Mouse (Mus musculus): ENCODE measurements around the gene Plcd3.

Gene Plcd3

DNA sequence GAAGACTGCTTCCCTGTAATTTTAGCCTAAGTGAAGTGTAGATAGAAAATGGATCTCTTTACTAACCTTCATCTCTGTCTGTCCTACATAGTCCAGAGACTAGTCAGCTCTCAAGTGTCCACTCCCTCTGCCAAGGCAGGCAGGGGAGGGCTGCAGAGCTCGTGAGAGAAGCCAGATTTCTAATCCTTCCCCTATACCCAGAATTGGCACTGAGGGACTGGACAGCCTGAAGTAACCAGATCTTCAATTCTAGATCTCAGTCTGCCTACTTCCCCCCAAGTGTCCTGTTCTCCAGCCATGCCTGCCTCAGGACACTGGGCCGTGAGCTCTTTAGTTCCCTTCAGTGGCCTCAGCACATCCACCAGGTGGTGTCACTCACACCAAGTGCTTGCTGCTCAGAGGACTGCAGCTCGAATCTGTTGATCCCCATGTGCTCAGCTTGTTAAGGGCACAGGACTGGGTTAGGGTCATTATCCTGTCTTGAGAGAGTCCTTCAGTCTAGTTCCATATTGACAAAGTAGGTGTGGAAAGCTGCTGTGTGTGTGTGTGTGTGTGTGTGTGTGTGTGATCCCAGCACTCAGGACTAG, 42.9 kb downstream of the Plcd3 start:
- no peak for DNase-seq

DNA sequence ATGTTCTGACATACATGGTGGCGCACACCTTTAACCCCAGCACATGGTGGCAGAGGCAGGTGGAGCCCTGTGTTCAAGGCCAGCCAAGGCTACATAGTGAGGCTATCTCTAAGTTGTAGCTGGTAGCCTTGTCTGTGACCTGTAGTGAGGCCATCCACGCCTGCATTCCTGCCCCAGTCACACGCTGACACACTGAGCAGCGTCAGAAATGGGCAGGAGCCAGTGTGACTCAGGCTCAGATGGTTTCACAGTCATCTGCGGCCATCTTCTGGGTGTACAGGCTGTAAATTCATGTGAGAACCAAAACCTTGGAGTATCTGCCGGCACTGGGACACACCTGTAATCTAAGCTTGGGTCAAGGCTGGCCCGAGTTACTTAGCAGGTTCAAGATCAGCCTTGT, 44.8 kb downstream of the Plcd3 start:
- DNase-seq, result no peak

DNA sequence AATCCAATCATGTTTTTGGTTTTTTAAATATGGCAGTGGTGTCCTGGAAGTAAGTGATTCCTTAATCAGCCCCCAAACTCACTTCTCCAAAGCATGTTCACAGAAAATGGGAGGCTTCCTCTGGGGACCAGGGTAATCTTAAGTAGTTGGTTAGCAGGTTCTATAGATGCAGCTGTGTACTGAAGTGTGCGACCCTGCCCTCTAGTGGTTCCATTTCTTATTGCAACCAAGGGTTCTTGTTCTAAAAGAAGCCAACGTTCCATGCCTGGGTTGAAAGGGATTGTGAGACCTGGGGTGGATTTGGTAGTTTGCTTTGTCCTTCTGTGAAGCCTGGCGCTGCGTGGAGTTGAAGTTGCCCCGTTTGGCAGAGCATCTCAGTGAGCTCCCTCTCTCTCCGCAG, 46.7 kb downstream of the Plcd3 start:
- DNase-seq, result peak; percentile 57

DNA sequence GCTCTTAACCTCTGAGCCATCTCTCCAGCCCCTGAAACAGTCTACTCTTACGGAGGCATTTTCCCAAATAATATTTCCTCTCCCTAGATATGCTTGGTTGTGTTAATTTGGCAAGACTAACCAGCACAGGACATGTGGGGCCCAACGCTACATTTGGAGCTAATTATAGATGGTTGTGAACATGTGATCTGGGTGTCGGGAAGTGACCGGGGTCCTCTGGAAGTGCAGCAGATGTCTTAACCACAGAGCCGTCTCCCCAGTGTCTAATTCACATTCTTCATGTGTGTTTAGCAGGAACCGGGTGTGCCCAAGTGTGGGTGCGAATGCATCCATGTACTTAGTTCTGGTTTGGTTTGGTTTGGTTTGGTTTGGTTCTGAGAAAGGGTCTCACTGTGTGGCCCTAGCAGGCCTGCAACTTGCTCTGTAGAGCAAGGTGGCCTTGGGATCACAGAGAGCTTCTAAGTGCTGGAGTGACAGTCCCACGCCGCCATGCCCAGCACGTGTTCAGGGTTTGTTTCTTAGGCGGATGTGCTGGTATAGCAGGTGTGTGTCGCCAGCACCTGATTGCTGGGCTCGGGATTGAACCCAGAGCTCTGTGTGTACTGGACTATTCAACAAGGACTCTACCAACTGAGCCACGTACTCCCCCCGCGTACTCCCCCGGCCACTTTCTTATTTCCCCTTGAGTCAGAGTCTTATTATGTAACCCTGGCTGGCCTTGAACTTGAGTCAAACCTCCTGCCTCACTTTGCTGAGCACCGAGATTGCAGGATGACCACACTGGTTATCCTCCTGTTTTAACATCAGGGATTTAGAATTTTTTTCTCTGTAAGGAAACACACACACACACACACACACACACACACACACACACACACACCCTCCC, 48.0 kb downstream of the Plcd3 start:
- no peak for DNase-seq

DNA sequence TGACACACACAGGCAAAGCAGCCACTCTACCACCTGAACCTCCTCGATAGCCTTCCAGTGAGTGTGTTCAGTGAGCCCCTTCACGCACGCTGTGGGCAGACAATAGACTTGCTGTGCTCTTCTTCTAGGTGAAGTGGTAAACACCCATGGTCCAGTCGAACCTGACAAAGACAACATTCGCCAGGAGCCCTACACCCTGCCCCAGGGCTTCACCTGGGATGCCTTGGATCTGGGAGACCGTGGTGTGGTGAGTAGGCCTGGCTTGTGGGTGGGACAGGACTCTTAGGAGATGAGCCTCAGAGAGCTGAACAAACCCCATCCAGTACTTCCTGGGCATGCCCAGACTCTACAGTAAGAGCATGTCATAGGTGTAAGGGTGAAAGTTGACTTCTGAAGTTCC, 49.4 kb downstream of the Plcd3 start:
- DNase-seq, result no peak

DNA sequence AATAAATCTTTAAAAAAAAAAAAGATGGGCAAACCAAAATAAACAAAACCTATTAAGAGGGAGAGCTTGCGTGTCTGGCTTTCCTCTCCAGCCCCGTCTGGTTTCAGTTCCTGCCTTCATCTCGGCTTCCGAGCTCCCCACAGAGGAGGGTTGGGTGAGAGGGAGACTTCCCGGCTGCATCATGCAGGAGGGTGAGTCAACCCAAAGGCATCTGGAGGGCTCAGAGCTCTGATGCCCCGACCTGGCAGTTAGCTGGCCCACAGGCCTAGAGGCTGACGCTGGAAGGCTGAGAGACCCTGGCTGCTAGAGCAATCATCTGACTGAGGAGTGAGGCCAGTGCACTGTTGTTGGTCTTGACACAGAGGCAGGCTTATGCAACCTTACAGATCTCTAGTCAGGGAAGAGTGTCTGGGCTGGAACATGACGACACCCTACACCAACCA, 50.2 kb downstream of the Plcd3 start:
- no peak for DNase-seq

DNA sequence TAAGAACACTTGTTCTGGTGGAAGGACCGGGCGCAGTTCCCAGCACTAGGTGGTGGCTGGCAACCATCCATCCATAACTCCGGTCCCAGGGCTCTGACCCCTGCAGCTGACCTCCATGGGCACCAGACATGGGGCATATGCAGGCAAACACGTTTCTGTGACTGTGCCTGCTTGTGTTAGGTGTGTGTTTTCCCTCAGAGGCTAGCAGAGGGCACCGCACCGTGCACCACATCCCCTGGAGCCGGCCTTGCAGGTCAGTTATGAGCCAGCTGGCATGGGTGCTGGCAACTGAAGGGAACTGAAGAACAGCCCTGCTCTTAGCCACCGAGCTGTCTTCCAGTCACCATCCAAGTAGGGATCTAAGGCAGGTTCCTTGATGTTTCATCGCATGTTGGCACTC, 51.3 kb downstream of the Plcd3 start:
- no peak for DNase-seq

DNA sequence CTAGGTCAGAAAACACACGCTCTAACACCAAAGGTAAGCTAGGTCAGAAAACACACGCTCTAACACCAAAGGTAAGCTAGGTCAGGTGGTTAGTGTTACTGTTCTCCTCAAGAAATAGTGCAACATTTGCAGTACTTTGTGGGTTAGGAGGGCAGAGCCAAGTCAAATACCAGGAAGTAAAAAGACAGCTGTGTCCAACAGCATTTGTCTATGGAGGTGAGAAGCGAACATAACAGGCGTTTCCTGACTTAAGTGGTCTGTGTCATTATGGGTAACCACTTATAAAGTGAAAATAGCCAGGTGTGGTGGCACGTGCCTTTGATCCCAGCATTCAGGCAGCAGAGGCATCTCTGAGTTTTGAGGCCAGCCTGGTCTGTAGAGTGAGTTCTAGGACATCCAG, 51.8 kb downstream of the Plcd3 start:
- DNase-seq, result no peak

DNA sequence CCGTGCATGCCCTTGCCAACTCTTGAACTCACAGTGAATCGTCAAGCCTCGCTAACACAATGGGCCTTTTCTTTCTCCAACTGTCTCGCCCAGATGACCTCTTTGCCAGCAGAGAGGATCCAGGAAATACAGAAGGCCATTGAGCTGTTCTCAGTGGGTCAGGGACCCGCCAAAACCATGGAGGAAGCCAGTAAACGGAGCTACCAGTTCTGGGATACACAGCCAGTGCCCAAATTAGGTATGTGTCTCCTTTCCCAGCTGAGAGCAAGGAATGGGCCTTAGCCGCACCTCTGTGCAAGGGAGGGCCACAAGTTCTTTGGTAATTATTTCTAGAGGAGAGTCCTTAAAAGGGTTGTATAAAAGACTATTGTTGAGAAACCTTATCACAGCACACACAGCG, 55.2 kb downstream of the Plcd3 start:
- DNase-seq, result no peak

DNA sequence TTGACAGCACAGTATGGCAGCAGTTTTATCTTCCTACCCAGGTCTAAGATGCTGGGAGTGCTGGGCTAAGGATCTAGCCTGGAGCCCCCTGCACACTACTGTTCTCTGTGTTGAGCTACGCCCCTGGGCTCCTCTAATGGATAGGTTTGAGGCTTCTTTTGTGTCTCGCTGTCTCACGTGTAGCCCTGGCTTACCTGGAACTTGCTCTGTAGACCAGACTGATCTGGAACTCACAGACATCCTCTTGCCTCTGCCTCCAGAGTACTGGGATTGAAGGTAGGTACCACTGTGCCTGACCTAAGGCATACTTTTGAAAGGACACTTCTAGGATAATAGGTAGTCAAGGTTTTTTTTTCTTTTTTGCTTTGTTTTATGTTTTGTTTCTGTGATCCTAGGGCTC, 57.5 kb downstream of the Plcd3 start:
- DNase-seq, result no peak

DNA sequence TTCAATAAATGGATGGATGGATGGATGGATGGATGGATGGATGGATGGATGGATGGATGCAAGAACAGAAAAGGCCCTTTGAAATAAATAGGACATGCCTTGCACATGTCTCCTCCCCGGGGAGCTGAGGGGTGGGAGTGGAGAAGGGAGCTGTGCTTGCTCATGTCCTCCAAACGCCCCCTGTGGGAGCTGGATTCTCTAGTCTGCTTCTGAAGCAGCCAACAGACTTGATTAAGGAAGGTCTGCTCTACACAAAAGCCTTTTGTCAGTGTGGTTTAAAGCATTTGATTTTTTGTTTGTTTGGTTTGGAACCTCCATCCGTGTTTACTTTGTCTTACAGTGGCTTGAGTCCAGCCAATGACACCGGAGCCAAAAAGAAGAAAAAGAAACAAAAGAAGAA, 58.6 kb downstream of the Plcd3 start:
- DNase-seq, result no peak

DNA sequence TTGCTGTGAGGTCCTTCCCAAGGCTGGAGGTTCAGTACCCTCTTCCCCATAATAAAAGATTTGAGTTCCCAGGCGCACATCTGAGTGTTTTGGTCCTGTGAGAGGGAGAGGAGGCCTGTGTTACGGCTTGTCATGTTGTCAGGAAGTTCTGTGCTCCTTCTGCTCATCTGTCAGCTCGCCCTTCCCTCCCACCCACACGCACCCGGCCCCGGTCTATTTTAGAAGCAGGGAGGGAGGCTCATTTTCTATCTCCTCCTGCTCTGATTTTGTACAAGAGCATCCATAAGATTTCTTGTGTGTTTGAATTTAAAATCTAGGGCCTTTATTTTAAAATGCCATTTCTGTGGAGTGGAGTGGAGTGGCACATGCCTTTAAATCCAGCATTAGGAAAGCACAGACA, 63.4 kb downstream of the Plcd3 start:
- no peak for DNase-seq

DNA sequence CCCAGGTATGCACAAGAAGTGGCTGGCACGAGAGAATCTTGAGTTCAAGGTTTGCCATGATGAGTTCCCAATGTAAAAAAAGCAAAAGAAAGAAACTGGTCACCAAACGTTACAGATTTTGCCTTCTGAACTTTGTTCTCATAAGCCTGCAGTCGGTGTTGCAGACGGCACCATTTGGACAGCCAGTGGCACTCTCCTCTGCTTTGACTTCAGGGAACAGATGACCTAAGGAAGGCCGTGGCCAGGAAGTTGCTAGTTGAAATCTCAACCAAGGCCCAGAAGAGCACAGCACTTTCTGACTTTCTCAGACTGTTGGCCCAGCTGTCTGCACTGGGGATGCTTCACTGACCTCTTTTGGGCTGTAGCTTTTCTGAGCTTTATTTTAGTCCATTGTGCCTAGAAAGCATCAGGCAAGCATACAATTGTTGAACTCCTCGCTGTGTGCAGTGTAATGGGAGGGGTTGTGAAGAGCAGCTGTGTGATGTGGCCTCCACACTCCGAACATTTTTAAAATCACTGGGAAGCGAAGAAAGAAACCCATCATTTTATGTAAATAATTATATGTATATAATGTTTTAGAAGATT, 64.5 kb downstream of the Plcd3 start:
- no peak for DNase-seq

DNA sequence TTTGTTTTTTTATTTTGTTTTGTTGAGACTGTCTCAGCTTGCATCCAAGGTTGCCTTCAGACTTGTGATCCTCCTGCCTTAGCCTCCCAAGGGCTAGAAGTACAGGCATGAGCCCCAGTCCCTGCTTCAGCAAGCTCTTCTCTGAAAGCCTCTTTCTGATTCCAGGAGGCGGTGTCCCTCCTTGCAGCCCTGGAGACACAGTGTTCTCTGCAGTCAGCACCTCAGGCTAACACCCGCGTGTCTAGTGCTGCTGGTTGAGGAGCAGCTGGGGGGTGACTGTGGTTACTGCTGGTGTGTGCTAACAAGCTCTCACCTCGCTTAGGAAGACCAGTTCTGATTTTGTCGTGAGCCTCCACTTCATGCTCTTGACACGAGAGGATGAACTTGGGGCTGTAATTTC, 66.5 kb downstream of the Plcd3 start:
- no peak for DNase-seq

DNA sequence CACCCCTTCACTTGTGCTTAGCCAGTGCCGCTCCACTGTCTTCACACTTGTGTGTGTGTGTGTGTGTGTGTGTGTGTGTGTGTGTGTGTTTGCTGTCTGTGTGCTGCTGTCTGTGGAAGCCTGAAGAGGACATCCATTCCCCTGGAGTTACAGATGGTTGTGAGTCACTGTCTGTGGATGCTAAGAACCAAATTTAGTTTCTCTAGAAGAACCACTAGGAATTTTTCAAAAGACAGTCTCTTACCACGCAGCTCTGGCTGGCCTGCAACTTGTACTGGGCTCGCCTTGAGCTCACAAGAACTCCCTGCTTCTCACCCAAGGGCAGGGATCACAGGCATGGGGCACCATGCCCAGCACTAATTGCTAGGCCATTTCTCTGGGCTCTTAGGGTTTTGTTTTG, 68.4 kb downstream of the Plcd3 start:
- no peak for DNase-seq

DNA sequence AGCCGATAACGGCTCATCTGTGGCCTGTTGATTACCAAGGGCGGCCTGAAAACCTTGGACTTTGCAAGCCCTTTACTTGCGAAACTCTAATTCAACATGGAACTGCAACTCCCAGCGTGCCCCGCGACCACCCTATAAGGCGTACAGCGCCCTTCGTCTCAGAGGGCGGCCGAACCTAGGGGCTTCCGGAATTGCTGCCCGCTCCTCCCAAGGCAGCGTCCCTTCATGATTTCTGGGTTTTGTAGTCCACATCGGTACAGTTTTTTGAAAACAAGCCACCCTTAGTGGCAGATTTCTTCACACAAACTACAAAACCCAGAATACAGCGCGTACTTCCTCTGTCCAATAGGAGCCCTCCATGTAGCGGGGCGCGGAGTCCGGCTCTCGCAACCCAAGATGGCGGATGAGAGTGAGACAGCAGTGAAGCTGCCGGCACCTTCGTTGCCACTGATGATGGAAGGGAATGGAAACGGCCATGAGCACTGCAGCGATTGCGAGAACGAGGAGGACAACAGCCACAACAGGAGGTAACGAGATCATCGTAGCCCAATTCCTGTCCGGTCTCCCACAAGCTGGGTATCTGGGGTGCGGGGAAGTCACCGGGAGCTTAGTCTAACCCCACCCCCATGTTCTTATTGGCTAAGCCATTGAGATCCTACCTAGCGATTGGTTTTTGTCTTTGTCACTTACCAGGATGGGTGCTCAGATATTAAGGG, 73.1 kb downstream of the Plcd3 start, which contains the start of the genes Nmt1 and Dcakd:
TSS of gene Nmt1 (plus strand) at position 15 of the 716 bp plus-strand sequence.
TSS of gene Dcakd (minus strand) at position 158 of the 716 bp plus-strand sequence.
- DNase-seq, result peak; percentile 98

DNA sequence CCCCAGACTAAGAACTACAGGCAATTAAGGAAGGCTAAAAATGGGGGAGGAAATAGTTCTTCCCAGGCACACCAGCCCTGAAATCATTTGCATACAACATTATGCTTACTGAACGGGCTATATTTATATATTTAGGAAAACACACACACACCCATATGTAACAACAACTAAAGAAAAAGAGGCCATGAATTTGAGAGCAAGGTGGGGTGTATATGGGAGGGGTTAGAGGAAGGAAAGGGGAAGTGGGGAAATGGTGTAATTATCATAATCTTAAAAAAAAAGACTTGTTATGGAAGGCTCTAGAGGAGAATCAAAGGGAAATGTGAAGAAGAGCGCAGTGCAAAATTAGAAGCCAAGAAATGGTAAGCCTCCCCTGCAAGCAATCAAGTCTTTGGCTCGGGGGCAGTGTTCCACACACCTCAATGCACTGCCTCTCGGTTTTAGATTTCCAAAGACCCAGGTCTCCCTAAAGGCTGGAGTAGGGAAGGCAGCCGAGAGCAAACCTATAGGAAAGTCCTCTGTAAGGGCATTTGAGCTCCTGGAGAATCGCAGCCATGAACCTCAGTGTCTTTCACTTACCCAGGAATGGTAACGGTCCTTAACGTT, 73.8 kb downstream of the Plcd3 start:
- DNase-seq, result no peak

DNA sequence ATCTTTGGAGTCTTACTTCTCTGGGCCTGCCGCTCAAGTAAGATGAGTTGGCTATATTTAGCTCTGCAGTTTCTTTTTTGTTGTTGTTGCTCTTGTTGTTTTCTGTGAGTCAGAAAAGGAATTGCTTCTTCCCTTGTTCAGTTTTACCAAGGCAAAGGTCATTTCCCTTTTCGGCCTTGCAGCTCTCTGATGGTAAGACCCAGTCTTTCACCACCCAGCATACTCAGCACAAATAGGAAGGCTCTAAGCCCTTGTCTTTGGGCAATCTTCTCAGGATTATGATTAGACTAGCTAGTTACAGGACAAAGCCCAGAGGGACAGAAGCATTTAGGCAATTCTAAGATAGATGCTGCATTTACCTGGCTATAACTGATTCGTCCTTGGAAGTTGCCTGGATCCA, 74.6 kb downstream of the Plcd3 start:
- DNase-seq, result no peak

DNA sequence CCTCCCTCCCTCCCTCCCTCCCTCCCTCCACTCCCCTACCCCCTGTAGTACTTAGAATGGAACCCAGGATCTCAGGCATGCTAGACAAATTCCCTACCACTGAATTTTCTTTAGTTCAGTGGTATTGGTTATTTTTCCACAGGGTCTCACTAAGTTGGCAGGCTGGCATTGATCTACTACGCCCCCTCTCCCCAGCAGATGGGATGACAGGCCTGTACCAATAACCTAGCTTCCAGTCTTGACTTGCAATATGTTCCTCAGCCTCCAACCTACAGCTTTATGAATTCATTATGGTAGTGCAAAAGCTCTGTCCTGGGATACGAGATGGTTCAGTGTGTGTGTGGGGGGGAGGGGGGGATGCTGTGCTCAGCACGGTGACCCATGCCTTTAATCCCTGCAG, 77.5 kb downstream of the Plcd3 start:
- no peak for DNase-seq

DNA sequence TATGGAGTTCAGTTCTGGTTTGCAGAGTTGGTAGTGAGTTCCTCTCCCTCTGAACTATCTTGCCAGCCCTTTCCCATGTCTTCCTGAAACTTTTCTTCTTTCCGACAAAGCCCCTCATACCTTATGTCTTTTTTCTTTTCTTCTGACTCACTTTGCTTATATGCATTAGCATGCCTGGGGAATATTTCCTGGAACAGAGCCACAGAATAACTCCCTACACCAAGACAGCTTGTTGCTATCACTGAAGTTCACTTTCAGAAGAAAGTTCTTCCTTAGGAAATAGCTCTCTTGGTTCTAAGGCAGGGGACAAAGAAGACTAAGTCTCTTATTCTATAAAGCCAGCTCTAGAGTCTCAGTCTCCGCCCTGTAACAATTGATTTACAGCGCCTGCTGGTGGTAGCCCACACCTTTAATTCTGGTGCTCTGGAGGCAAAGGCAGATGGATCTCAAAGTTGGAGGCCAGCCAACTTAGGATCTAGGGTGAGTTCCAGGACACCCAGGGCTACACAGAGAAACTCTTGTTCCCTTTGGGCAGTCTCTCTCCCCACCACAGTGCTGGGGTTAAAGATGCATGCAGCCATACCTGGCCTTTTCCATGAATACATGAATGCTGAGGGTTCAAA, 80.6 kb downstream of the Plcd3 start:
- DNase-seq, result no peak
